ENCODE assay signal across 9 mouse cellular contexts in the genomic region with DNA sequence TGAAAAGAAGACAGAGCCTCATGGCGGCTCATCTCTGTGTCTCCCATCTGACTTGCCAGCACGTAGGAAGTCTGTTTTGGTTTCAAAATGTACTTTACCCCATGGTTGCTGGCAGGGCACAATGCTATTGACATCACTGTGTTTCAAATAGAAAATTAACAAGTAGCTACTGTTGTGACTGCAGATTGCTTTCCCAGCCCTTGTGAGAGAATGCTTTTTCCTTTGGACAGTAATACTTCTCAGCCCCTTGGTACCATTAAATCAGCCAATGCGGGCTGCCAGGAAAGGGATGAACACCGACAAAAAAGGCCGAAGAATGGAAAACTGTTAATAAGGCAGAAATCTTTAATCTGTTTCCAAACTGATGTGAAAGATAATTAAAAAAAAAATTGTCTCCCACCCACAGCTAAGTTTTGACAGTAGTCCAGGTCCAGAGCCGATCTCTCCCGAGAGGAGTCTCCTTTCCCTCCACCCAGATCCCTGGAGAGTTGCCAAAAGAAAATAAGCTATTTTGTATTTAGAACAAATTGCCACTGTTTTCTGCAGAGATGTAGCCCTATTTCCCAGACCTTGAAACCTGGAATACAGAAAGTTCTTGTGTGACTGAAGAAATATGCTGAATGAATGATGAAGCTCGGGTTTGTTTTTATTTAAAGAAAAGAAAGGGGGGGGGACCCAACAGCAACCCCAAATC. TPM values are rescaled to one million over a fixed set of nuclear protein-coding genes. Genes with fewer than 3 reads are reported as not detected.
A peak's percentile ranks its signal among the peaks of the same experiment; 100 is the strongest.
DNase-seq lines count a peak whose midpoint lies in the region; ATAC-seq lines count a peak whose summit lies in the region.
"Had no signal": no experiment of that assay in that cellular context is flagged by ENCODE, and none has a peak within 500 bp of the region (broad histone marks: within the 10 kb centered on the region; RNA-seq: fewer than 3 reads in every experiment).

No protein-coding gene starts in this region.

- WGBS in embryonic facial prominence, embryonic 14.5 days, result 48% methylated on average over 8 of the region's 8 CpGs
- WGBS in midbrain, embryonic 14.5 days, result 56% methylated on average over 8 of the region's 8 CpGs

- no peak overlapping the region for H3K9ac ChIP-seq in embryonic facial prominence, embryonic 14.5 days (ENCODE audit: low read depth, low read length)
- H3K9ac ChIP-seq in midbrain, embryonic 14.5 days (replicated peaks; ENCODE audit: low read length), result no peak overlapping the region

- H3K36me3 ChIP-seq in embryonic facial prominence, embryonic 14.5 days (ENCODE audit: control insufficient read depth, insufficient read depth, low read length), result no peaks in the 10 kb centered on the region
- H3K36me3 ChIP-seq in midbrain, embryonic 14.5 days (ENCODE audit: control insufficient read depth, insufficient read depth, low read length), result no peaks in the 10 kb centered on the region

- ATAC-seq in embryonic facial prominence, embryonic 14.5 days (ENCODE audit: low read depth), result no peak
- ATAC-seq in midbrain, embryonic 14.5 days (ENCODE audit: low FRiP score, low TSS enrichment), result no peak

- H3K4me3 ChIP-seq in embryonic facial prominence, embryonic 14.5 days (ENCODE audit: low read depth, low read length), result no peak overlapping the region
- H3K4me3 ChIP-seq in midbrain, embryonic 14.5 days (replicated peaks; ENCODE audit: low read depth, low read length), result no peak overlapping the region

- H3K27ac ChIP-seq in embryonic facial prominence, embryonic 14.5 days (replicated peaks; ENCODE audit: low read depth, low read length), result peak overlapping the region; percentile 35
- H3K27ac ChIP-seq in midbrain, embryonic 14.5 days (replicated peaks; ENCODE audit: low read depth, low read length), result peak overlapping the region; percentile 61

- H3K4me2 ChIP-seq in embryonic facial prominence, embryonic 14.5 days (ENCODE audit: low read depth, low read length), result peak overlapping the region; percentile 34; the same call in 1 of the 2 replicates
- H3K4me2 ChIP-seq in midbrain, embryonic 14.5 days (ENCODE audit: low read length), result peak overlapping the region; percentile 38; the same call in 1 of the 2 replicates

- H3K9me3 ChIP-seq in embryonic facial prominence, embryonic 14.5 days (ENCODE audit: control insufficient read depth, low read length), result no peaks in the 10 kb centered on the region
- H3K9me3 ChIP-seq in midbrain, embryonic 14.5 days (ENCODE audit: control insufficient read depth, low read length), result no peaks in the 10 kb centered on the region

- peaks cover 20% of the 10 kb centered on the region for H3K4me1 ChIP-seq in embryonic facial prominence, embryonic 14.5 days (ENCODE audit: control insufficient read depth, insufficient read depth, low read length)
- H3K4me1 ChIP-seq in midbrain, embryonic 14.5 days (ENCODE audit: control insufficient read depth, insufficient read depth, low read length), result peaks cover 8% of the 10 kb centered on the region; the same call in 1 of the 2 replicates

- H3K27me3 ChIP-seq in embryonic facial prominence, embryonic 14.5 days (replicated peaks; ENCODE audit: control insufficient read depth, insufficient read depth, low read length), result no peaks in the 10 kb centered on the region
- no peaks in the 10 kb centered on the region for H3K27me3 ChIP-seq in midbrain, embryonic 14.5 days (ENCODE audit: control insufficient read depth, insufficient read depth, low read length)

- DNase-seq in left cerebral cortex, adult 9 months (ENCODE audit: low spot score in 2 of 2), result peak; percentile 46 to 66
- DNase-seq in left cerebral cortex, adult 8-10 months (ENCODE audit: low spot score in 2 of 2), result no peak
- peak; percentile 71 for DNase-seq in cerebellum, adult 18-20 months
- DNase-seq in embryonic facial prominence, embryonic 14.5 days (ENCODE audit: low spot score), result peak; percentile 54
- peak; percentile 64 for DNase-seq in midbrain, embryonic 14.5 days
- DNase-seq in thymus, adult 18-20 months, result no peak
- DNase-seq in right cerebral cortex, postnatal 4 days, result no peak

RNA-seq across cellular contexts. Expression of gene Gm10197, which starts 11.2 kb away (rescaled TPM):
- not detected for total RNA-seq in left cerebral cortex, adult 8-10 months (2022)
- polyA plus RNA-seq in embryonic facial prominence, embryonic 14.5 days (2014; fragmentation: Nextera tagmentation; extraction: Ambion mirVana), result 6.4 TPM in 1 of 2 replicates, not detected in the other
- 4.4 TPM in 1 of 2 replicates, not detected in the other for polyA plus RNA-seq in midbrain, embryonic 14.5 days (2014; fragmentation: Nextera tagmentation; extraction: Ambion mirVana)
- total RNA-seq: layer of hippocampus, postnatal 25 days had no signal
- polyA plus RNA-seq: spleen, adult 2 months had no signal

RNA-seq across cellular contexts. Expression of gene Smndc1, which starts 30.0 kb away (rescaled TPM):
- 10 to 100 TPM; 33.2 to 38.1 (median 36.3) TPM for total RNA-seq in left cerebral cortex, adult 8-10 months (2022)
- 38.8 and 40.2 TPM in 2 replicates for polyA plus RNA-seq in embryonic facial prominence, embryonic 14.5 days (2014; fragmentation: Nextera tagmentation; extraction: Ambion mirVana)
- 37.2 and 42.0 TPM in 2 replicates for polyA plus RNA-seq in midbrain, embryonic 14.5 days (2014; fragmentation: Nextera tagmentation; extraction: Ambion mirVana)

RNA-seq across cellular contexts. Expression of gene Mxi1, which starts 50.1 kb away (rescaled TPM):
- 10 to 100 TPM; 81.4 to 89.0 (median 87.7) TPM for total RNA-seq in left cerebral cortex, adult 8-10 months (2022)
- 36.0 and 36.6 TPM in 2 replicates for polyA plus RNA-seq in embryonic facial prominence, embryonic 14.5 days (2014; fragmentation: Nextera tagmentation; extraction: Ambion mirVana)
- 51.0 and 59.3 TPM in 2 replicates for polyA plus RNA-seq in midbrain, embryonic 14.5 days (2014; fragmentation: Nextera tagmentation; extraction: Ambion mirVana)

Comparison
In these comparisons a context has a peak if more than half of its experiments do, and no peak if none do; other contexts are left out.
1. DNase-seq: peak in left cerebral cortex, adult 9 months (2 of 2), cerebellum, adult 18-20 months (2 of 2), embryonic facial prominence, embryonic 14.5 days (single experiment) and midbrain, embryonic 14.5 days (single experiment); none in left cerebral cortex, adult 8-10 months (0 of 2), thymus, adult 18-20 months (0 of 2) and right cerebral cortex, postnatal 4 days (single experiment).